Mouse (Mus musculus): ENCODE data around the gene Dpysl5. TPM values are rescaled to one million over a fixed set of nuclear protein-coding genes. Genes with fewer than 3 reads are reported as not detected.

The Dpysl5 gene
- total and polyA plus RNA-seq, 2 experiments from 2014 or later: 232 to 334 TPM

GRCm38 (mm10) chr5:30717991-30718703 lies 6.8 kb downstream of the Dpysl5 start:
- ATAC-seq (ENCODE audit: low FRiP score): no peak
- TF ChIP-seq CTCF (IDR thresholded peaks at IDR 0.05): no peak
- H3K4me3 ChIP-seq (ENCODE audit: low read depth, low read length): no peak overlapping the region

GRCm38 (mm10) chr5:30721935-30722334 lies 10.6 kb downstream of the Dpysl5 start:
- TF ChIP-seq CTCF (IDR thresholded peaks at IDR 0.05): no peak
- 72% methylated on average over 8 of the region's 8 CpGs for WGBS
- H3K4me2 ChIP-seq (ENCODE audit: low read depth, low read length, poor library complexity, severe bottlenecking): no peak overlapping the region
- H3K27me3 ChIP-seq (ENCODE audit: insufficient read depth, low read length): no peaks in the 10 kb centered on the region
- H3K9me3 ChIP-seq (ENCODE audit: low read length): no peaks in the 10 kb centered on the region
- peak; percentile 31; the same call in 1 of the 2 replicates for ATAC-seq (ENCODE audit: low FRiP score)
- no peak overlapping the region for H3K9ac ChIP-seq (replicated peaks; ENCODE audit: low read length, poor library complexity, severe bottlenecking)
- DNase-seq (ENCODE audit: low spot score): no peak
- H3K4me1 ChIP-seq (ENCODE audit: insufficient read depth, low read length): no peaks in the 10 kb centered on the region
- no peak overlapping the region for H3K27ac ChIP-seq (ENCODE audit: low read depth, low read length)
- no peak overlapping the region for H3K4me3 ChIP-seq (ENCODE audit: low read depth, low read length)
- H3K36me3 ChIP-seq (ENCODE audit: insufficient read depth, low read length): peaks cover 23% of the 10 kb centered on the region; the same call in 1 of the 2 replicates

More at GRCm38 (mm10) chr5:30717991-30718703, 6.8 kb downstream of the Dpysl5 start:
- Histone ChIP-seq H3K4me2 (ENCODE audit: low read depth, low read length, poor library complexity, severe bottlenecking) (0 out of 2 replicates have a peak overlapping the region, but pooled peaks have one; percentile 13), H3K4me1 (ENCODE audit: insufficient read depth, low read length) (no peaks in the 10 kb centered on the region; the same call in 1 of the 2 replicates), H3K9me3 (ENCODE audit: low read length) (no peaks in the 10 kb centered on the region), H3K27me3 (ENCODE audit: insufficient read depth, low read length) (no peaks in the 10 kb centered on the region), H3K9ac (replicated peaks; ENCODE audit: low read length, poor library complexity, severe bottlenecking) (no peak overlapping the region), H3K36me3 (ENCODE audit: insufficient read depth, low read length) (peaks cover 22% of the 10 kb centered on the region; the same call in 1 of the 2 replicates), H3K27ac (ENCODE audit: low read depth, low read length) (peak overlapping the region; percentile 4; the same call in 1 of the 2 replicates)
- 32% methylated on average over 10 of the region's 10 CpGs for WGBS
- DNase-seq (ENCODE audit: low spot score): peak; percentile 31

- Histone ChIP-seq H3K9ac (replicated peaks; ENCODE audit: low read length, poor library complexity, severe bottlenecking) (no peak overlapping the region), H3K4me3 (ENCODE audit: low read depth, low read length) (no peak overlapping the region), H3K4me1 (ENCODE audit: insufficient read depth, low read length) (no peaks in the 10 kb centered on the region), H3K4me2 (ENCODE audit: low read depth, low read length, poor library complexity, severe bottlenecking) (no peak overlapping the region), H3K27ac (ENCODE audit: low read depth, low read length) (no peak overlapping the region), H3K27me3 (ENCODE audit: insufficient read depth, low read length) (no peaks in the 10 kb centered on the region), H3K36me3 (ENCODE audit: insufficient read depth, low read length) (peaks cover 17% of the 10 kb centered on the region; the same call in 1 of the 2 replicates), H3K9me3 (ENCODE audit: low read length) (no peaks in the 10 kb centered on the region)
- no peak for ATAC-seq (ENCODE audit: low FRiP score)
- whole genome bisulfite sequencing: 93% methylated on average over 5 of the region's 5 CpGs
- TF ChIP-seq CTCF (IDR thresholded peaks at IDR 0.05): no peak
- DNase-seq (ENCODE audit: low spot score): no peak
Measured at GRCm38 (mm10) chr5:30726151-30726693, 14.9 kb downstream of the Dpysl5 start.

GRCm38 (mm10) chr5:30732511-30732910 lies 21.1 kb downstream of the Dpysl5 start:
- H3K27me3 ChIP-seq (ENCODE audit: insufficient read depth, low read length): no peaks in the 10 kb centered on the region
- no peaks in the 10 kb centered on the region for H3K4me1 ChIP-seq (ENCODE audit: insufficient read depth, low read length)
- no peak overlapping the region for H3K27ac ChIP-seq (ENCODE audit: low read depth, low read length)
- no peak overlapping the region for H3K4me2 ChIP-seq (ENCODE audit: low read depth, low read length, poor library complexity, severe bottlenecking)
- no peak for DNase-seq (ENCODE audit: low spot score)
- WGBS: 80% methylated on average over 7 of the region's 7 CpGs
- no peak for ATAC-seq (ENCODE audit: low FRiP score)
- H3K4me3 ChIP-seq (ENCODE audit: low read depth, low read length): no peak overlapping the region
- H3K9ac ChIP-seq (replicated peaks; ENCODE audit: low read length, poor library complexity, severe bottlenecking): no peak overlapping the region
- H3K9me3 ChIP-seq (ENCODE audit: low read length): no peaks in the 10 kb centered on the region
- no peak for TF ChIP-seq CTCF (IDR thresholded peaks at IDR 0.05)
- peaks cover 3% of the 10 kb centered on the region for H3K36me3 ChIP-seq (ENCODE audit: insufficient read depth, low read length)

- WGBS: 44% methylated on average over 4 of the region's 4 CpGs
- Histone ChIP-seq H3K4me3 (ENCODE audit: low read depth, low read length) (no peak overlapping the region), H3K9me3 (ENCODE audit: low read length) (no peaks in the 10 kb centered on the region), H3K36me3 (ENCODE audit: insufficient read depth, low read length) (peaks cover 3% of the 10 kb centered on the region), H3K27me3 (ENCODE audit: insufficient read depth, low read length) (no peaks in the 10 kb centered on the region), H3K27ac (ENCODE audit: low read depth, low read length) (no peak overlapping the region), H3K9ac (replicated peaks; ENCODE audit: low read length, poor library complexity, severe bottlenecking) (no peak overlapping the region), H3K4me2 (ENCODE audit: low read depth, low read length, poor library complexity, severe bottlenecking) (no peak overlapping the region), H3K4me1 (ENCODE audit: insufficient read depth, low read length) (peaks cover 4% of the 10 kb centered on the region; the same call in 1 of the 2 replicates)
- no peak for TF ChIP-seq CTCF (IDR thresholded peaks at IDR 0.05)
- DNase-seq (ENCODE audit: low spot score) (no peak), ATAC-seq (ENCODE audit: low FRiP score) (no peak)
Measured at GRCm38 (mm10) chr5:30734666-30735065, 23.3 kb downstream of the Dpysl5 start.

Data from midbrain, postnatal 0 days (tissue).